Mouse (Mus musculus) intestine, postnatal 0 days (tissue): Measurements from ENCODE around the gene Trim27. TPM values are rescaled to one million over a fixed set of nuclear protein-coding genes. Genes with fewer than 3 reads are reported as not detected.
A peak's percentile ranks its signal among the peaks of the same experiment; 100 is the strongest.

Experiments used
- ATAC-seq: fragments of 200-750 bp; cut with Nextera tagmentation; 2 replicates; pipeline ENCODE4 v1.8.0; 2017; ENCODE audit warnings: mild to moderate bottlenecking, moderate TSS enrichment, moderate library complexity
- H3K27ac ChIP-seq: fragments of 300-500 bp; sonication (generic); 2 replicates; pipeline ENCODE4 v1.5.1; 2014; ENCODE audit warnings: mild to moderate bottlenecking, low read depth, low read length, moderate library complexity
- H3K27me3 ChIP-seq: fragments of 300-500 bp; sonication (generic); replicated peaks from 2 replicates; pipeline ENCODE4 v1.6.1; 2014; ENCODE audit warnings: low read length, mixed read lengths; ENCODE audit not compliant: control insufficient read depth, insufficient read depth
- H3K36me3 ChIP-seq: fragments of 300-500 bp; sonication (generic); 2 replicates; pipeline ENCODE4 v1.6.1; 2014; ENCODE audit warnings: mild to moderate bottlenecking, moderate library complexity; ENCODE audit not compliant: control insufficient read depth, insufficient read depth
- H3K4me1 ChIP-seq: fragments of 300-500 bp; sonication (generic); replicated peaks from 2 replicates; pipeline ENCODE4 v1.6.1; 2014; ENCODE audit warnings: antibody characterized with exemption, low read length, mixed read lengths; ENCODE audit not compliant: control insufficient read depth, insufficient read depth
- H3K4me2 ChIP-seq: fragments of 300-500 bp; sonication (generic); replicated peaks from 2 replicates; pipeline ENCODE4 v1.6.1; 2014; ENCODE audit warnings: low read depth, mild to moderate bottlenecking, moderate library complexity
- H3K4me3 ChIP-seq: fragments of 300-500 bp; sonication (generic); 2 replicates; pipeline ENCODE4 v1.5.1; 2014; ENCODE audit warnings: low read depth, low read length
- H3K9ac ChIP-seq: fragments of 300-500 bp; sonication (generic); 2 replicates; pipeline ENCODE4 v1.6.1; 2014; ENCODE audit warnings: mild to moderate bottlenecking, low read depth, low read length
- H3K9me3 ChIP-seq: fragments of 300-500 bp; sonication (generic); 2 replicates; pipeline ENCODE4 v1.6.1; 2016; ENCODE audit warnings: mixed run types; ENCODE audit not compliant: control insufficient read depth
- CTCF ChIP-seq: sonication (generic); IDR thresholded peaks from 2 replicates; pipeline ENCODE4 v1.5.1; 2016; ENCODE audit warnings: low read depth, mild to moderate bottlenecking, control low read depth, antibody characterized with exemption, moderate library complexity
- WGBS: fragments of 180-500 bp; shearing (Covaris S2); extraction: QIAGEN DNeasy Blood & Tissue Kit; methylation state at CpG from one replicate; pipeline ENCODE4 v1.1.7; 2014; 5-methylcytosine and 5-hydroxymethylcytosine counted together
- polyA plus RNA-seq: library from polyadenylated mRNA; unstranded; fragments of >200 nt; fragmentation: Nextera tagmentation; extraction: Ambion mirVana; gene quantifications from 2 replicates; pipeline ENCODE4 v1.2.1, GENCODE M21; 2015

Trim27 gene
- 51.1 and 53.2 TPM in 2 replicates for polyA plus RNA-seq

DNA sequence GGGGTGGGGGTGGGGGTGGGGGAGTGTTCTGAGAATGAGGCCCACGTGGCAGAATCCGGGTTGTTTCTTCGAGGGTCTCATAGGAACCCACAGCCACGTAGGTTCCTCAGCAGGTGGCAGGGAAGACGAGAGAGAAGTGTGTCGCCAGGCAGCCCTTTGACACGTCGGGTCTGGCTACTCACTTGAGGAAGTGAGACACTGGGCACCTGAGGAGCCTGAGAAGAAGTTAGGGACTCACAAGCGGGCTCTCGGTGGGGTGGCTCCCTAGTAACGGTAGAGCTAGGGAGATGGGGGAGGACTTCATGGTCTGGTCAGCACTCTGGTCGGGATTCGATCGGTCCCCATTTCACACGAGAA is at the start of gene Trim27:
TSS of gene Trim27 (plus strand) at position 79 of the 357 bp plus-strand sequence.
- WGBS: under 1% methylated on average over 15 of the region's 15 CpGs
- TF ChIP-seq CTCF: no peak

DNA sequence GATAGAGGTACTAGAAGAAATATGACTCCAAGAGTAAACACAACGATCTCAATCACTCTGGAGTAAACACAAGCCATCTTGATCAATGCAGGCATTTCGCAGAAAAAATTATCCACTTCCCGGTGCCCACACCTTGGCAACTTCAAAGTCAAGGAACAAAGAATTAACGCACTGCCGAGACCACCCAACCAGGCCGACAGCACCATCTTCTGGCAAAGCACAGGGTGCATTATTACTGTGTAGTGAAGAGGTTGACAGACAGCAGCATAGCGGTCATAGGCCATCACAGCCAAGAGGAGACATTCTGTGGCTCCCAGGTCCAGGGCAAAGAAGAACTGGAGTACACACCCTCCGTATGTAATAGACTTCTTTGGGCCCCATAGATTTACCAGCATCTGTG is 36.8 kb upstream of the Trim27 start:
- H3K9ac ChIP-seq: no peak overlapping the region
- no peak overlapping the region for H3K4me3 ChIP-seq
- H3K27ac ChIP-seq: no peak overlapping the region
- peak; percentile 46 for TF ChIP-seq CTCF
- no peaks in the 10 kb centered on the region for H3K36me3 ChIP-seq
- 32% methylated on average over 8 of the region's 8 CpGs for WGBS
- H3K4me1 ChIP-seq: no peaks in the 10 kb centered on the region
- no peaks in the 10 kb centered on the region for H3K9me3 ChIP-seq
- H3K27me3 ChIP-seq: no peaks in the 10 kb centered on the region
- no peak for ATAC-seq
- no peak overlapping the region for H3K4me2 ChIP-seq

More for the DNA sequence above, at the start of gene Trim27:
- H3K9ac ChIP-seq: peak within 1 kb of the TSS; percentile 86
- H3K4me3 ChIP-seq: peak within 1 kb of the TSS; percentile 98
- H3K36me3 ChIP-seq: peaks cover 14% of the 10 kb centered on the region
- H3K27ac ChIP-seq: peak within 1 kb of the TSS; percentile 94
- peak; percentile 11; the same call in 1 of the 2 replicates for ATAC-seq
- H3K27me3 ChIP-seq: no peaks in the 10 kb centered on the region
- H3K4me2 ChIP-seq: peak within 1 kb of the TSS; percentile 88
- no peaks in the 10 kb centered on the region for H3K9me3 ChIP-seq
- no peaks in the 10 kb centered on the region; the same call in 1 of the 2 replicates for H3K4me1 ChIP-seq

DNA sequence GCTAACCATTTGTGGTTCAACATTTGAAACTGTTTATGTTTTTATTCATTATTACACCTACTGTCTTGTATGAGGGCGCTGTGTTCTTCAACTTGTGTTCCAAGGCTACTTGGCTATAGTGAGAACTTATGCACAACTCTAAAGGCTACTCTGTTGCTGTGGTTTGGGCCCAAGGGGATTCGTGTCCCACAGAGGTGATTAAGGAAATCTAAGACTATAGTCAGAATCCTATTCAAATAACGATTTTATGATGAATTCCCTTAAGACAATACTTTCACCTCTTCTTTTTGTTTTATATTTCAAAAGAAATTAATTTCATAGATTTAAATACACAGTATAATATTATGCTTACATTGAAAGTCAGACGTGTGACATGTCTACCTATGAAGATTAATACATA is 33.5 kb upstream of the Trim27 start, which contains the start of gene Olfr1368:
TSS of gene Olfr1368 (minus strand) at position 101 of the 400 bp plus-strand sequence.
- H3K4me1 ChIP-seq: no peaks in the 10 kb centered on the region
- H3K4me3 ChIP-seq: no peak within 1 kb of the TSS
- no peak within 1 kb of the TSS for H3K27ac ChIP-seq
- no peak within 1 kb of the TSS for H3K9ac ChIP-seq
- no peak for TF ChIP-seq CTCF
- H3K36me3 ChIP-seq: no peaks in the 10 kb centered on the region
- no peak for ATAC-seq
- WGBS: 71% methylated on average over 4 of the region's 4 CpGs
- no peaks in the 10 kb centered on the region for H3K27me3 ChIP-seq
- H3K9me3 ChIP-seq: no peaks in the 10 kb centered on the region
- no peak within 1 kb of the TSS for H3K4me2 ChIP-seq

DNA sequence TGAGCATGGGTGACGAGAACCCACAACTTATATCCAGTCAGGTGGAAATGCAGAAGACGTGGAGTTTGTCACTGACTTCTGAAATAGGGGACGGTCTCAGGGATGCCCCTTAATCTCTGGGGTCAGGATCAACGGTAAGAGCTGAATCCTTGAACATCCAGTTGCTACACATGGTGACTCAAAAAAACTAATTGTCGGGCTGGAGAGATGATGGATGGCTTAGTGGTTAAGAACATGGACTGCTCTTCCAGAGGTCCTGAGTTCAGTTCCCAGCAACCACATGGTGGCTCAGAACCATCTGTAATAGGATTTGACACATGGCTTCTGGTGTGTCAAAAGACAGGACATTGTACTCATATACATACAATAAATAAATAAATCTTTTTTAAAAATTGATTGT is 23.4 kb upstream of the Trim27 start:
- Histone ChIP-seq H3K9ac (no peak overlapping the region), H3K4me3 (no peak overlapping the region), H3K36me3 (no peaks in the 10 kb centered on the region), H3K27ac (no peak overlapping the region), H3K4me2 (no peak overlapping the region), H3K27me3 (no peaks in the 10 kb centered on the region), H3K9me3 (no peaks in the 10 kb centered on the region), H3K4me1 (no peaks in the 10 kb centered on the region)
- 80% methylated on average over 5 of the region's 5 CpGs for WGBS
- TF ChIP-seq CTCF: no peak
- no peak for ATAC-seq

DNA sequence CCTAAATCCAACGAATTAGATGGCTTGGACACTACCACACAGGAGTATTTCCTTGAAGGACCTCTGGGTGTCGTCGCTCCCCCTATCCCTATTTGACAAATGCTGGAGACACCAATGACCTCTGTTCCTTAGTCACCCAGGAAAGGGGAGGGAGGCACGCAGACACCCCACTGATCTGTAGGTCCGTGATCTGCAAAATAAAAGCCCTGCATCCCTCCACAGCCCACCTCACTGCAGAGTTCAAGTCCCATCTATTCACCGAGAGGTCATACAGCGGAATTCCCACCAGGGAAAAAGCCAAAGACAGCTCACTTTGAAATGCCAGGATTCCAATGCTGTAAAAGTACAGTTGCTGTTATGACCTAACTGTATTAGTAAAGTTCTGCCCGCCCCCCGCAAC is 21.2 kb upstream of the Trim27 start:
- Histone ChIP-seq H3K9me3 (no peaks in the 10 kb centered on the region), H3K36me3 (no peaks in the 10 kb centered on the region), H3K27ac (no peak overlapping the region), H3K4me1 (no peaks in the 10 kb centered on the region), H3K9ac (no peak overlapping the region), H3K4me2 (peak overlapping the region; percentile 91), H3K4me3 (no peak overlapping the region), H3K27me3 (no peaks in the 10 kb centered on the region)
- WGBS: 10% methylated on average over 9 of the region's 9 CpGs
- TF ChIP-seq CTCF: no peak
- no peak for ATAC-seq

DNA sequence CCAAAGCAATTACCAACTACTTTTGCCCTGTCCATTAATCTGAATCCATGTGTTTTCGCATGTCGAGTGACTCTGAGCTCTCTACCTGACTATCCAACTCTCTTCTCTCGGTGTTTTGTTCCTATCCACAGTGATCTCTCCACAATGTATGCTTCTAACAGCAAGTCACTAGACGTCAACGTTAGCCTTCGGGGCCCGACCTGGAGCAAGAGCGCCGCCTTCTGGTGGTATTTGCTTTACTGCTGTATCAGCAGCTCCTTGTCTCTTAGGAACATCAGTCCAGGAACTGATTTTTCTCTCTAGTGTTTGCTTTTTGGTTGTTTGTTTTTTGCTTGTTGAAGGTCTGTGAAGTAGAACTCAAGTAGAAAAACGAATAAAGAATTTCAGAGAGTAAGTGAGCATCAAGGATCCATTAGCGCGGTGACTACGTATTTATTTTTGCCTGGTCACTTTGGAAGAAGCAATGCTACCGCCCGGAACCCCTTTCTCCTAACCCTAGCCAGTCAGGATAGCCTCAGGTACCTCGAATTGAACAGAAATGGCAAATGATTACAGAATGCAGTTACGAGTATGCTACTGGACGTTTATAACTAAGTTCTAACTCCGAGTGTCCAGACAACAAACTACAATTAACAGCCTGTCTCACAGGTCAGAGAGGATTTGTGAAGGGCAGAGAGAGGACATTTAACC is 20.3 kb upstream of the Trim27 start:
- peak overlapping the region; percentile 91 for H3K4me2 ChIP-seq
- H3K9ac ChIP-seq: peak overlapping the region; percentile 27; the same call in 1 of the 2 replicates
- peak overlapping the region; percentile 70 for H3K4me3 ChIP-seq
- no peak overlapping the region for H3K27ac ChIP-seq
- no peaks in the 10 kb centered on the region for H3K36me3 ChIP-seq
- no peaks in the 10 kb centered on the region for H3K9me3 ChIP-seq
- ATAC-seq: peak; percentile 48; the same call in 1 of the 2 replicates
- H3K27me3 ChIP-seq: no peaks in the 10 kb centered on the region
- WGBS: 1% methylated on average over 19 of the region's 19 CpGs
- H3K4me1 ChIP-seq: no peaks in the 10 kb centered on the region
- TF ChIP-seq CTCF: peak; percentile 90
